Mouse (Mus musculus): Measurements from ENCODE around the gene Adam22.

DNA sequence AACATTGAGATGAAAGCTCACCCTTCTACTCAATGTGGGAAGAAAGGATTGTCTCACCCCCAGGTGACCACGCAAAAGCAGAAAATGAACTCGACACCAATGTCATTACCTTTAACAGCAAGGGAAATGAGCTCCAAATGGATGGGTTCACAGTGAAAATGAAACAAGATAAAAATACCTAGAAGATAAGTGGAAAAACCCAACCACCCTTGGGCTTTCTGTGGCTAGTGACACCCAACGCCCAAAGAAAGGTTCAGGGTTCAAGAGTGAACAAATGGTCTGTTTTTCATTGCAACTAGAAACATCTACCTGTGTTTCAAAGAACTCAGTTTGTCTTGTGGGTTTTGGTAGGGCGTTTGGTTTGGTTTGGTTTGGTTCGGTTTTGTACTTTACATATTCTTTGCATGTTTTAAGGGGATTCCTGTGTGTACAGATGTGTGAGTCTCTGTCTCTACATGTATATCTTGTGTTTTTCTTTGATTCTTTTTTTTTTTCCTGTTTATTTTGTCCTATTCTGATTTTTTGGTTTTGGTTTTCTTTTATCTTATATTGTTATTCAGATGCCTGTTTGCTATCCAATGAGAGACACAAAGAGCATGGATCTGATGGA is 6.4 kb upstream of the Adam22 start:
- TF ChIP-seq CTCF (IDR thresholded peaks at IDR 0.05; ENCODE audit: control insufficient read depth, insufficient read depth, insufficient replicate concordance, low read depth, low read length) (no peak), POLR2A (IDR thresholded peaks at IDR 0.05; ENCODE audit: control insufficient read depth, low read depth, low read length) (no peak)

All from testis, adult 2 months (tissue).